Mouse (Mus musculus) CH12.LX (cell line): ENCODE measurements around the gene 2900026A02Rik. TPM values are rescaled to one million over a fixed set of nuclear protein-coding genes. Genes with fewer than 3 reads are reported as not detected.

Experiments
- DNase-seq: peaks from one replicate; pipeline ENCODE4 v3.0.0-alpha.2; 2013; ENCODE audit errors: extremely low read depth
- H3K27ac ChIP-seq: 2 replicates; pipeline ENCODE4 v1.5.1; 2012; ENCODE audit warnings: low read depth, mild to moderate bottlenecking, control low read depth, moderate library complexity; ENCODE audit not compliant: insufficient read depth
- H3K27me3 ChIP-seq: replicated peaks from 2 replicates; pipeline ENCODE3; 2012; ENCODE audit warnings: inconsistent platforms
- H3K36me3 ChIP-seq, 2 experiments: replicated peaks in 1 of 2; 2 replicates each; pipeline versions ENCODE3 to v1.6.1; 2012; ENCODE audit warnings: inconsistent platforms in 1 of 2, low read length in 1 of 2, mild to moderate bottlenecking in 1 of 2, mixed read lengths in 1 of 2, moderate library complexity in 1 of 2; ENCODE audit not compliant: control insufficient read depth in 1 of 2, insufficient read depth in 1 of 2
- H3K4me1 ChIP-seq, 2 experiments: 2 replicates each; pipeline ENCODE4 v1.6.1; 2012; ENCODE audit warnings: inconsistent platforms in 1 of 2, moderate library complexity in 1 of 2; ENCODE audit not compliant: insufficient read depth in 2 of 2, control insufficient read depth in 1 of 2
- H3K4me2 ChIP-seq: 2 replicates; pipeline ENCODE4 v1.6.1; 2012; ENCODE audit warnings: low read depth, mild to moderate bottlenecking, control low read depth; ENCODE audit not compliant: poor library complexity, insufficient read depth, severe bottlenecking
- H3K4me3 ChIP-seq, 3 experiments: fragments of 150-350 bp in 1 of 3; sonication (generic) in 1 of 3; replicated peaks in 1 of 3; 2 replicates each; pipeline versions ENCODE3 to v1.5.1; 2011 to 2012; ENCODE audit warnings: low read depth in 2 of 3, low read length in 2 of 3, mild to moderate bottlenecking in 2 of 3, moderate library complexity in 2 of 3, control low read depth in 1 of 3, improper control_type of control experiment in 1 of 3, inconsistent platforms in 1 of 3, mixed read lengths in 1 of 3; ENCODE audit not compliant: poor library complexity in 1 of 3
- H3K79me2 ChIP-seq: replicated peaks from 2 replicates; pipeline ENCODE4 v1.6.1; 2012; ENCODE audit warnings: mild to moderate bottlenecking, moderate library complexity; ENCODE audit not compliant: control insufficient read depth, poor library complexity, insufficient read depth, severe bottlenecking; ENCODE audit errors: extremely low read depth
- H3K9ac ChIP-seq: 2 replicates; pipeline ENCODE4 v1.6.1; 2012; ENCODE audit warnings: low read depth, mild to moderate bottlenecking, control low read depth, moderate library complexity; ENCODE audit not compliant: insufficient read depth
- H3K9me3 ChIP-seq: replicated peaks from 2 replicates; pipeline ENCODE3; 2012; ENCODE audit warnings: low read length, inconsistent platforms, mixed read lengths
- BHLHE40 ChIP-seq: IDR thresholded peaks from 2 replicates; pipeline ENCODE4 v1.6.1; 2011; ENCODE audit warnings: mild to moderate bottlenecking, low read depth, low read length, improper control_type of control experiment
- CHD1 ChIP-seq: IDR thresholded peaks from 2 replicates; pipeline ENCODE4 v1.6.1; 2012; ENCODE audit warnings: low read depth, low read length, improper control_type of control experiment, inconsistent platforms
- ELF1 ChIP-seq: IDR thresholded peaks from 2 replicates; pipeline ENCODE4 v1.6.1; 2014; ENCODE audit warnings: low read depth, mild to moderate bottlenecking, inconsistent platforms, low read length, improper control_type of control experiment
- ETS1 ChIP-seq: conservative IDR thresholded peaks from 2 replicates; pipeline ENCODE4 v1.6.1; 2012; ENCODE audit warnings: low read depth, mild to moderate bottlenecking, inconsistent platforms, low read length, improper control_type of control experiment, moderate library complexity
- GABPA ChIP-seq: IDR thresholded peaks from 2 replicates; pipeline ENCODE4 v1.6.1; 2012; ENCODE audit warnings: low read depth, low read length, improper control_type of control experiment, inconsistent platforms; ENCODE audit not compliant: insufficient replicate concordance
- HCFC1 ChIP-seq: IDR thresholded peaks from 2 replicates; pipeline ENCODE4 v1.6.1; 2012; ENCODE audit warnings: low read depth, mild to moderate bottlenecking, inconsistent platforms, low read length, improper control_type of control experiment
- IRF4 ChIP-seq: IDR thresholded peaks from 2 replicates; pipeline ENCODE4 v1.6.1; 2014; ENCODE audit warnings: low read depth, mild to moderate bottlenecking, inconsistent platforms, low read length, improper control_type of control experiment
- JUN ChIP-seq: IDR thresholded peaks from 2 replicates; pipeline ENCODE4 v1.6.1; 2011; ENCODE audit warnings: low read depth, mild to moderate bottlenecking, low read length, improper control_type of control experiment, moderate library complexity; ENCODE audit not compliant: insufficient read depth
- JUND ChIP-seq: conservative IDR thresholded peaks from 2 replicates; pipeline ENCODE4 v1.6.1; 2011; ENCODE audit warnings: low read depth, low read length, improper control_type of control experiment
- KAT2A ChIP-seq: IDR thresholded peaks from 2 replicates; pipeline ENCODE4 v1.6.1; 2012; ENCODE audit warnings: low read length, improper control_type of control experiment, inconsistent platforms; ENCODE audit not compliant: insufficient replicate concordance
- MAX ChIP-seq: IDR thresholded peaks from 2 replicates; pipeline ENCODE4 v1.6.1; 2011; ENCODE audit warnings: low read length, improper control_type of control experiment
- MXI1 ChIP-seq: IDR thresholded peaks from 2 replicates; pipeline ENCODE4 v1.6.1; 2011; ENCODE audit warnings: mild to moderate bottlenecking, low read depth, low read length, improper control_type of control experiment
- NELFE ChIP-seq: IDR thresholded peaks from 2 replicates; pipeline ENCODE4 v1.6.1; 2011; ENCODE audit warnings: low read depth, low read length, improper control_type of control experiment
- NRF1 ChIP-seq: IDR thresholded peaks from 2 replicates; pipeline ENCODE4 v1.6.1; 2014; ENCODE audit warnings: low read depth, mild to moderate bottlenecking, inconsistent platforms, low read length, improper control_type of control experiment, moderate library complexity
- PAX5 ChIP-seq: IDR thresholded peaks from 2 replicates; pipeline ENCODE4 v1.6.1; 2012; ENCODE audit warnings: low read length, inconsistent platforms, mixed read lengths
- RAD21 ChIP-seq: IDR thresholded peaks from 2 replicates; pipeline ENCODE4 v1.6.1; 2011; ENCODE audit warnings: low read depth, mild to moderate bottlenecking, low read length, improper control_type of control experiment, moderate library complexity
- RCOR1 ChIP-seq: conservative IDR thresholded peaks from 2 replicates; pipeline ENCODE4 v1.6.1; 2012; ENCODE audit warnings: low read depth, mild to moderate bottlenecking, inconsistent platforms, low read length, improper control_type of control experiment
- SMC3 ChIP-seq: IDR thresholded peaks from 2 replicates; pipeline ENCODE4 v1.6.1; 2011; ENCODE audit warnings: low read depth, low read length, improper control_type of control experiment
- TBP ChIP-seq: conservative IDR thresholded peaks from 2 replicates; pipeline ENCODE4 v1.6.1; 2011; ENCODE audit warnings: low read depth, low read length, improper control_type of control experiment
- UBTF ChIP-seq: IDR thresholded peaks from 2 replicates; pipeline ENCODE4 v1.6.1; 2012; ENCODE audit warnings: low read depth, mild to moderate bottlenecking, inconsistent platforms, low read length, improper control_type of control experiment, moderate library complexity
- USF1 ChIP-seq: IDR thresholded peaks from 2 replicates; pipeline ENCODE4 v1.6.1; 2014; ENCODE audit warnings: low read depth, mild to moderate bottlenecking, inconsistent platforms, low read length, improper control_type of control experiment
- ZC3H11A ChIP-seq: IDR thresholded peaks from 2 replicates; pipeline ENCODE4 v1.6.1; 2012; ENCODE audit warnings: low read depth, mild to moderate bottlenecking, inconsistent platforms, low read length, improper control_type of control experiment
- ZMIZ1 ChIP-seq: IDR thresholded peaks from 2 replicates; pipeline ENCODE4 v1.6.1; 2012; ENCODE audit warnings: low read depth, mild to moderate bottlenecking, inconsistent platforms, low read length, improper control_type of control experiment
- ZNF384 ChIP-seq: IDR thresholded peaks from 2 replicates; pipeline ENCODE4 v1.6.1; 2012; ENCODE audit warnings: low read depth, low read length, improper control_type of control experiment, inconsistent platforms
- dilution Hi-C: fragments of 300-500 bp; cut with MboI; formaldehyde crosslinking; loops from 2 replicates; pipeline ENCODE4 v1.14.3; 2020; ENCODE audit warnings: low sequenced_read_pairs; ENCODE audit not compliant: extremely low pct_unique_long_range_greater_than_20kb, extremely low pct_ligation_motif_present
- in situ Hi-C: fragments of 300-500 bp; cut with MboI; formaldehyde crosslinking; loops from 3 replicates; pipeline ENCODE4 v1.14.3; 2019; ENCODE audit warnings: low sequenced_read_pairs, low pct_ligation_motif_present, low pct_unique_long_range_greater_than_20kb, mixed read lengths
- polyA plus RNA-seq: library from polyadenylated mRNA; unstranded; fragments of >175 nt; gene quantifications from 2 replicates; pipeline ENCODE4 v1.2.1, GENCODE M21; 2012; ENCODE audit warnings: low read depth; ENCODE audit not compliant: insufficient read length
- total RNA-seq, 2 experiments: library from RNA; depleted of rRNA; stranded (reverse); fragments of 300-350 nt in 1 of 2; fragments of >200 nt in 1 of 2; gene quantifications; 2 replicates each; pipeline ENCODE4 v1.2.3; 2012 to 2014

2900026A02Rik gene
- total and polyA plus RNA-seq, 3 experiments: 0.85 to 4.6 (median 0.93) TPM

DNA sequence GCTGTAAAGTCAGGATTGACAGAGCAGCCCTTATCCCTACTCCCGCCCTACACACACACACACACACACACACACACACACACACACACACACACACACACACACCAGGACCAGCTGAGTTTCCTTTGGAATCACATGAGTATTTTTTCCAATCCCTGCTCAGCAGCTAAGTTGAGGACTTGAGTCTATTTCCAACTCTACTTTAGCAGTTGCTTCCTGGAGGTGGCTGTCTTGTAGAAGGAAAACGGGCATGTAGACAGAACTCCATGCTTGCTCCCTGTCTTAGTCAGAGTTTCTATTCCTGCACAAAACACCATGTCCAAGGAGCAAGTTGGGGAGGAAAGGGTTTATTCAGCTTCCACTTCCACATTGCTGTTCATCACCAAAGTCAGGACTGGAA lies 133.6 kb downstream of the 2900026A02Rik start:
- DNase-seq: no peak
- dilution Hi-C loops: loop anchor here (25.0 kb wide), 1 partner anchor 100 kb away; no protein-coding TSS in a partner anchor

DNA sequence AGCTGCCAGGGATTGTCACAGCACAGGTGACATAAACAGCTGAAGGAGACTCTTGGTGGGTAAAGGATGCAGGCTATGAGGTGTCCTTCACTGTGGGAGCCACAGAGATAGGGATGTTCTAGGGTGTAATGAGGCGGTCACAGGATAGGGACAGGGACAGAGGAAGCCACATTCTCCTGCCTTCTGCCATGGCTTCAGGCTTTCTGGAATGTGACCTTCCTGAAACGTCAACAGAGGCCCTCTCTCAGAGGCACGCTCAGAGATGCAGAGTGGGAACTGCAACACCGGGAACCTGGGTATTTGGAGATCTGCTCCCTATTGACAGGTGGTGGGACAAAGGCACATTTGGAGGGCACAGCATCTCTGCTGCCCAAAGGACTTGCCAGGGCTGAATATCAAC lies 134.0 kb downstream of the 2900026A02Rik start:
- no peak for DNase-seq
- H3K36me3 ChIP-seq: peaks cover 0 to 27% of the 10 kb centered on the region in 2 experiments
- in situ Hi-C loops (no loop called here), dilution Hi-C loops (loop anchor here (25.0 kb wide), 1 partner anchor 100 kb away; no protein-coding TSS in a partner anchor)
- no peak for TF ChIP-seq UBTF
- TF ChIP-seq ZMIZ1: no peak
- no peak for TF ChIP-seq RCOR1
- TF ChIP-seq ELF1: no peak
- no peak for TF ChIP-seq ZNF384
- no peak for TF ChIP-seq SMC3
- TF ChIP-seq PAX5: no peak
- no peak for TF ChIP-seq KAT2A
- no peak for TF ChIP-seq NRF1
- no peak for TF ChIP-seq ZC3H11A
- TF ChIP-seq RAD21: no peak
- TF ChIP-seq IRF4: no peak
- TF ChIP-seq JUND: no peak
- TF ChIP-seq CHD1: no peak
- TF ChIP-seq JUN: no peak
- no peak for TF ChIP-seq NELFE
- no peak for TF ChIP-seq ETS1
- TF ChIP-seq TBP: no peak
- TF ChIP-seq MXI1: no peak
- H3K9ac ChIP-seq: no peak overlapping the region
- H3K27ac ChIP-seq: no peak overlapping the region
- H3K9me3 ChIP-seq: peaks cover 9% of the 10 kb centered on the region
- no peaks in the 10 kb centered on the region for H3K79me2 ChIP-seq
- H3K4me2 ChIP-seq: no peak overlapping the region
- H3K4me1 ChIP-seq: no peaks in the 10 kb centered on the region; a peak in 1 of 4 replicates
- H3K4me3 ChIP-seq: no peak overlapping the region
- H3K27me3 ChIP-seq: peaks cover 7% of the 10 kb centered on the region

More for the DNA sequence above, 133.6 kb downstream of the 2900026A02Rik start:
- Histone ChIP-seq H3K79me2 (no peaks in the 10 kb centered on the region), H3K36me3 (peaks cover 0 to 30% of the 10 kb centered on the region in 2 experiments), H3K27me3 (peaks cover 6% of the 10 kb centered on the region), H3K4me3 (no peak overlapping the region), H3K4me2 (no peak overlapping the region), H3K9me3 (peaks cover 9% of the 10 kb centered on the region)
- in situ Hi-C loops: no loop called here
- TF ChIP-seq HCFC1 (no peak), ZMIZ1 (no peak), RAD21 (no peak), MAX (no peak), PAX5 (no peak), GABPA (no peak), BHLHE40 (no peak), USF1 (no peak)
- TF ChIP-seq, all 38 proteins: peak for 0
- Histone ChIP-seq H3K9ac (no peak overlapping the region), H3K4me1 (no peaks in the 10 kb centered on the region; a peak in 1 of 4 replicates), H3K27ac (no peak overlapping the region)
